Mouse (Mus musculus) liver, embryonic 14.5 days (tissue): ENCODE results near the gene Atf3.

Experiments used
- CTCF ChIP-seq: IDR thresholded peaks from 2 replicates; pipeline ENCODE4 v1.5.1; 2016; ENCODE audit warnings: antibody characterized with exemption, low read depth, control low read depth
- EP300 ChIP-seq: IDR thresholded peaks from 2 replicates; pipeline ENCODE4 v1.6.1; 2016; ENCODE audit warnings: antibody characterized with exemption, low read depth

GRCm38 (mm10) chr1:191125811-191126638 lies 91.8 kb downstream of the Atf3 start:
- TF ChIP-seq CTCF (peak; percentile 88), EP300 (no peak)
